Mouse (Mus musculus): ENCODE results near the gene Ttc30b. TPM values are rescaled to one million over a fixed set of nuclear protein-coding genes. Genes with fewer than 3 reads are reported as not detected.

Ttc30b gene
- polyA plus RNA-seq, 1 experiment from 2014 or later, result 8.0 TPM

- 94% methylated on average over 3 of the region's 3 CpGs for WGBS
- DNase-seq (ENCODE audit: low spot score) (no peak), ATAC-seq (replicated peaks; ENCODE audit: insufficient number of reproducible peaks, low FRiP score, low TSS enrichment, low read depth) (no peak)
- H3K27ac ChIP-seq (replicated peaks; ENCODE audit: low read depth, low read length), result no peak overlapping the region
- H3K9me3 ChIP-seq (replicated peaks; ENCODE audit: control insufficient read depth, low read length), result no peaks in the 10 kb centered on the region
- no peaks in the 10 kb centered on the region for H3K36me3 ChIP-seq (replicated peaks; ENCODE audit: control insufficient read depth, insufficient read depth, low read depth, low read length)
- no peak overlapping the region for H3K4me2 ChIP-seq (ENCODE audit: low read depth, low read length)
- H3K27me3 ChIP-seq (ENCODE audit: control insufficient read depth, insufficient read depth, low read length), result no peaks in the 10 kb centered on the region
- H3K9ac ChIP-seq (replicated peaks; ENCODE audit: low read length), result no peak overlapping the region
- H3K4me1 ChIP-seq (ENCODE audit: control insufficient read depth, insufficient read depth, low read length), result no peaks in the 10 kb centered on the region
- no peak overlapping the region for H3K4me3 ChIP-seq (ENCODE audit: low read depth, low read length)
These were observed 23.3 kb downstream of the Ttc30b start for GRCm38 (mm10) chr2:75915040-75915439.

GRCm38 (mm10) chr2:75907142-75907541 lies 31.2 kb downstream of the Ttc30b start:
- H3K4me2 ChIP-seq (ENCODE audit: low read depth, low read length), result no peak overlapping the region
- no peak overlapping the region for H3K4me3 ChIP-seq (ENCODE audit: low read depth, low read length)

GRCm38 (mm10) chr2:75901869-75902268 lies 36.5 kb downstream of the Ttc30b start:
- H3K4me3 ChIP-seq (ENCODE audit: low read depth, low read length), result no peak overlapping the region
- H3K27me3 ChIP-seq (ENCODE audit: control insufficient read depth, insufficient read depth, low read length), result no peaks in the 10 kb centered on the region
- no peak for DNase-seq (ENCODE audit: low spot score)
- ATAC-seq (replicated peaks; ENCODE audit: insufficient number of reproducible peaks, low FRiP score, low TSS enrichment, low read depth), result no peak
- H3K4me2 ChIP-seq (ENCODE audit: low read depth, low read length), result no peak overlapping the region
- no peak overlapping the region for H3K9ac ChIP-seq (replicated peaks; ENCODE audit: low read length)
- H3K36me3 ChIP-seq (replicated peaks; ENCODE audit: control insufficient read depth, insufficient read depth, low read depth, low read length), result no peaks in the 10 kb centered on the region
- no peaks in the 10 kb centered on the region for H3K4me1 ChIP-seq (ENCODE audit: control insufficient read depth, insufficient read depth, low read length)
- WGBS, result 91% methylated on average over 9 of the region's 9 CpGs
- H3K27ac ChIP-seq (replicated peaks; ENCODE audit: low read depth, low read length), result no peak overlapping the region
- no peaks in the 10 kb centered on the region for H3K9me3 ChIP-seq (replicated peaks; ENCODE audit: control insufficient read depth, low read length)

More at GRCm38 (mm10) chr2:75907142-75907541, 31.2 kb downstream of the Ttc30b start:
- Histone ChIP-seq H3K9me3 (replicated peaks; ENCODE audit: control insufficient read depth, low read length) (no peaks in the 10 kb centered on the region), H3K9ac (replicated peaks; ENCODE audit: low read length) (no peak overlapping the region), H3K27me3 (ENCODE audit: control insufficient read depth, insufficient read depth, low read length) (no peaks in the 10 kb centered on the region), H3K4me1 (ENCODE audit: control insufficient read depth, insufficient read depth, low read length) (no peaks in the 10 kb centered on the region), H3K36me3 (replicated peaks; ENCODE audit: control insufficient read depth, insufficient read depth, low read depth, low read length) (no peaks in the 10 kb centered on the region), H3K27ac (replicated peaks; ENCODE audit: low read depth, low read length) (no peak overlapping the region)
- ATAC-seq (replicated peaks; ENCODE audit: insufficient number of reproducible peaks, low FRiP score, low TSS enrichment, low read depth) (no peak), DNase-seq (ENCODE audit: low spot score) (no peak)
- WGBS, result 89% methylated on average over 1 of the region's 1 CpGs

- H3K4me2 ChIP-seq (ENCODE audit: low read depth, low read length), result no peak overlapping the region
- H3K4me1 ChIP-seq (ENCODE audit: control insufficient read depth, insufficient read depth, low read length), result no peaks in the 10 kb centered on the region
- no peaks in the 10 kb centered on the region for H3K9me3 ChIP-seq (replicated peaks; ENCODE audit: control insufficient read depth, low read length)
- DNase-seq (ENCODE audit: low spot score) (no peak), ATAC-seq (replicated peaks; ENCODE audit: insufficient number of reproducible peaks, low FRiP score, low TSS enrichment, low read depth) (no peak)
- H3K9ac ChIP-seq (replicated peaks; ENCODE audit: low read length), result no peak overlapping the region
- no peaks in the 10 kb centered on the region for H3K36me3 ChIP-seq (replicated peaks; ENCODE audit: control insufficient read depth, insufficient read depth, low read depth, low read length)
- no peaks in the 10 kb centered on the region for H3K27me3 ChIP-seq (ENCODE audit: control insufficient read depth, insufficient read depth, low read length)
- no peak overlapping the region for H3K27ac ChIP-seq (replicated peaks; ENCODE audit: low read depth, low read length)
- H3K4me3 ChIP-seq (ENCODE audit: low read depth, low read length), result no peak overlapping the region
- WGBS, result 79% methylated on average over 1 of the region's 1 CpGs
These were observed 38.1 kb downstream of the Ttc30b start for GRCm38 (mm10) chr2:75900281-75900680.

- ATAC-seq (replicated peaks; ENCODE audit: insufficient number of reproducible peaks, low FRiP score, low TSS enrichment, low read depth), result no peak
- no peak overlapping the region for H3K4me2 ChIP-seq (ENCODE audit: low read depth, low read length)
- no peak overlapping the region for H3K4me3 ChIP-seq (ENCODE audit: low read depth, low read length)
- WGBS, result 83% methylated on average over 5 of the region's 5 CpGs
- H3K36me3 ChIP-seq (replicated peaks; ENCODE audit: control insufficient read depth, insufficient read depth, low read depth, low read length), result no peaks in the 10 kb centered on the region
- no peaks in the 10 kb centered on the region for H3K27me3 ChIP-seq (ENCODE audit: control insufficient read depth, insufficient read depth, low read length)
- no peak overlapping the region for H3K27ac ChIP-seq (replicated peaks; ENCODE audit: low read depth, low read length)
- H3K4me1 ChIP-seq (ENCODE audit: control insufficient read depth, insufficient read depth, low read length), result no peaks in the 10 kb centered on the region
- H3K9ac ChIP-seq (replicated peaks; ENCODE audit: low read length), result no peak overlapping the region
- no peak for DNase-seq (ENCODE audit: low spot score)
- no peaks in the 10 kb centered on the region for H3K9me3 ChIP-seq (replicated peaks; ENCODE audit: control insufficient read depth, low read length)
These were observed 42.7 kb downstream of the Ttc30b start for GRCm38 (mm10) chr2:75895711-75896110.

- Histone ChIP-seq H3K4me2 (ENCODE audit: low read depth, low read length) (no peak overlapping the region), H3K4me3 (ENCODE audit: low read depth, low read length) (no peak overlapping the region), H3K4me1 (ENCODE audit: control insufficient read depth, insufficient read depth, low read length) (no peaks in the 10 kb centered on the region), H3K36me3 (replicated peaks; ENCODE audit: control insufficient read depth, insufficient read depth, low read depth, low read length) (no peaks in the 10 kb centered on the region), H3K9me3 (replicated peaks; ENCODE audit: control insufficient read depth, low read length) (no peaks in the 10 kb centered on the region), H3K27me3 (ENCODE audit: control insufficient read depth, insufficient read depth, low read length) (no peaks in the 10 kb centered on the region), H3K27ac (replicated peaks; ENCODE audit: low read depth, low read length) (no peak overlapping the region), H3K9ac (replicated peaks; ENCODE audit: low read length) (no peak overlapping the region)
- no peak for ATAC-seq (replicated peaks; ENCODE audit: insufficient number of reproducible peaks, low FRiP score, low TSS enrichment, low read depth)
- peak; percentile 56 for DNase-seq (ENCODE audit: low spot score)
- 57% methylated on average over 4 of the region's 4 CpGs for WGBS
These were observed 46.4 kb downstream of the Ttc30b start for GRCm38 (mm10) chr2:75891981-75892380.

Other genes with a start within 250 kb of the Ttc30b start
- 49.1 and 49.8 TPM in 2 replicates for gene Nfe2l2, start 233.9 kb downstream of the Ttc30b start, polyA plus RNA-seq (2014; fragmentation: Nextera tagmentation; extraction: Ambion mirVana)
- 44.2 and 45.3 TPM in 2 replicates for gene Agps, start 106.4 kb downstream of the Ttc30b start, polyA plus RNA-seq (2014; fragmentation: Nextera tagmentation; extraction: Ambion mirVana)
- gene Ttc30a2, start 39.6 kb upstream of the Ttc30b start, polyA plus RNA-seq (2014; fragmentation: Nextera tagmentation; extraction: Ambion mirVana), result 0.31 and 0.70 TPM in 2 replicates
- 11.7 and 13.8 TPM in 2 replicates for gene Ttc30a1, start 43.4 kb upstream of the Ttc30b start, polyA plus RNA-seq (2014; fragmentation: Nextera tagmentation; extraction: Ambion mirVana)